14 mouse cellular contexts compared by ENCODE assay signal in genomic region chr7:118733225-118733624, GRCm38 (mm10).
"Had no signal": no experiment of that assay in that cellular context is flagged by ENCODE, and none has a peak within 500 bp of the region (broad histone marks: within the 10 kb centered on the region; RNA-seq: fewer than 3 reads in every experiment).

No protein-coding gene starts in this region.

- H3K4me2 ChIP-seq: liver, embryonic 13.5 days; midbrain, embryonic 11.5 days had no signal

- H3K4me1 ChIP-seq: liver, embryonic 13.5 days had no signal

- H3K27me3 ChIP-seq: liver, embryonic 13.5 days had no signal

- H3K9me3 ChIP-seq: liver, embryonic 13.5 days had no signal

- DNase-seq: kidney, adult 9 months; layer of hippocampus, adult 9-11 months; layer of hippocampus, postnatal 36 days; liver, embryonic 13.5 days; lung, adult 2 months; lung, postnatal 14 days; lung, postnatal 4 days; midbrain, embryonic 14.5 days; thymus, postnatal 25 days had no signal

- H3K9ac ChIP-seq: liver, embryonic 13.5 days had no signal

- H3K27ac ChIP-seq: kidney, postnatal 0 days; layer of hippocampus, adult 2 months; left cerebral cortex, adult 2 months; liver, embryonic 13.5 days; stomach, postnatal 0 days had no signal

- H3K4me3 ChIP-seq: layer of hippocampus, adult 2 months; left cerebral cortex, adult 2 months; liver, embryonic 13.5 days had no signal
